Mouse (Mus musculus) heart, adult 8-10 months (tissue): ENCODE results near the gene Pde6c. TPM values are rescaled to one million over a fixed set of nuclear protein-coding genes. Genes with fewer than 3 reads are reported as not detected.

Experiments used
- DNase-seq: peaks from one replicate; pipeline ENCODE4 v3.0.0; 2022; ENCODE audit warnings: low spot score
- total RNA-seq, 4 experiments: library from RNA; stranded (reverse); gene quantifications; 2 replicates each; pipeline ENCODE4 v1.2.4; 2022

Pde6c gene
- not detected for total RNA-seq

GRCm38 (mm10) chr19:38132481-38132880 lies at the start of gene Pde6c:
TSS of gene Pde6c (plus strand) at chr19:38132781.
- no peak for DNase-seq

GRCm38 (mm10) chr19:38082931-38083525 lies 49.6 kb upstream of the Pde6c start:
- no peak for DNase-seq

DNA sequence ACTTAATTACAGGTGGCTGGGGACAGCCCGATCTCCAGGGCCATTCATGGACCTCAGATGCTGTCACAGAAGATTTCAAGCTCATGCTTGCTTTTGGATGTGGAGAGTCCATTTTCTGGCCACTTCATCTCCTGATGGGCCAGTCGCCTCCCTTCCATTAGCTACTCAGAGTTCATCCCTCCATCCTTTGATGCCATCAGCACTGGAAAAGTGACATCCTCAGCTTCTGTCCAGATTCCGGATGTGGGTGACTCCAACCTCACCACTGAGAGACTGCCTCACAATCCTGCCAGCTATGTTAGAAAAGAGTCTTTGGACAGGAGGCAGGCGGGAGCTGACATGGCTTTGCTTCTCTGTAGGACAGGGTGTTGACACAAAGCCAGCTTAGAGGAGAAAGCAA lies 46.7 kb upstream of the Pde6c start:
- DNase-seq = no peak

GRCm38 (mm10) chr19:38086948-38087551 lies 45.5 kb upstream of the Pde6c start:
- peak; percentile 13 for DNase-seq

DNA sequence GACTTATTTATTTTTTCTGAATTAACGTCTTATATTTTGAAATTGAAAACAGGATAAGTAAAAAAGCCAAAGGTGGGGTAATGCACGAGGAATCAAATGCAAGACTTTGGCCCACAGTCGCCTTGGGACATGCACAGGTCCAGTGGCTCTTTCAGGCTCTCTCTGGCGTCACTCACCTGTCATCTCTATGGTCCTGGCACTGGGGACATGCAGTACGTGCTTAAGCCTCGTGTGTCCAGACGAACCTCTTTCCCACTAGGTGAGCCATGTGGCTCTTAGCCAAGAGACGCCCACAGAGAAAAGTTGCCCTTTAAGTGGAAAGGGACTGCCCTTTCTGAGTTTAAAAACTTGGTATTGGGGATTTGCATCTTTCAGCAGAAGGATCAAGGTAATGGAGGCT lies 43.2 kb upstream of the Pde6c start:
- DNase-seq = no peak

DNA sequence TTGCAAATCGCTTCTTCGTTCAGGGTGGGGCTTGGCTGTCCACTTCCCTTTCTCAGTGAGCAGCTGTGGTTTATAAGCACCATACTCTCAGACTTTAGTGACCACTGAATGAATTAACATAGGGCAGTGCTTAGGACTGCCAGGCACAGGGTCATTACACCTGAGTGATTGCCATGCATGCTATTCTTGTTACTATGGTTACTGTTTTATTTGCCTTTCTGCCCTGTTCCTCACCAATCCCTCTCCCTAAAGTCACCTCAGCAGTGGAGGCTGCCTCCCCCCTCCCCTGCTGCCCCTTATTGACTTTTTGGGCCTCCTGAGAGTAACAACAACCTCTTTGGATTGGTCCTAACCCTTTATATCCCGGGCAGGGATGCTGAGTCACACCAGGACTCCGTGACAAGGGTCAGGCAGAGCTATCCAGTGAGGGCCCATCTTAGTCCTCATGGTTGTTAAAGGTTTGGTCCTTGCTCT lies 41.0 kb upstream of the Pde6c start:
- no peak for DNase-seq

DNA sequence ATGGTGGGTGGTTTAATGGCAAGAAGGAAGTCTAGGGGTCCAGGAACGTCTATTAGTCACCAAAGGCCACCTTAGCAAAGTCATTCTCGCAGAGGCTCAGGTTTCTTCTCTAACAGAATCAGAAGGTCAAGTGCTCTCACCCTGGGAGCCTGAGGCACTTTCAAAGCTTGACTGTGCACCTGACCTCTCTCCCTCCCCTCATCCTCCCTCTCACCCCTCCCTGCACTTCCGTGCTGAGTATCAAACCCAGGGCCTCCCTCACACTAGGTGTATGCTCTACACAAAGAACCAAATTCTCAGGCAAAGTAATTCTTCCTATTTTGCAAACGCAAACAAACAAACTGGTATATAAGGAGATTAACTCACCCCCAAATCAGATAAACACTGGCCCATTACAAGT lies 36.4 kb upstream of the Pde6c start:
- DNase-seq = no peak

DNA sequence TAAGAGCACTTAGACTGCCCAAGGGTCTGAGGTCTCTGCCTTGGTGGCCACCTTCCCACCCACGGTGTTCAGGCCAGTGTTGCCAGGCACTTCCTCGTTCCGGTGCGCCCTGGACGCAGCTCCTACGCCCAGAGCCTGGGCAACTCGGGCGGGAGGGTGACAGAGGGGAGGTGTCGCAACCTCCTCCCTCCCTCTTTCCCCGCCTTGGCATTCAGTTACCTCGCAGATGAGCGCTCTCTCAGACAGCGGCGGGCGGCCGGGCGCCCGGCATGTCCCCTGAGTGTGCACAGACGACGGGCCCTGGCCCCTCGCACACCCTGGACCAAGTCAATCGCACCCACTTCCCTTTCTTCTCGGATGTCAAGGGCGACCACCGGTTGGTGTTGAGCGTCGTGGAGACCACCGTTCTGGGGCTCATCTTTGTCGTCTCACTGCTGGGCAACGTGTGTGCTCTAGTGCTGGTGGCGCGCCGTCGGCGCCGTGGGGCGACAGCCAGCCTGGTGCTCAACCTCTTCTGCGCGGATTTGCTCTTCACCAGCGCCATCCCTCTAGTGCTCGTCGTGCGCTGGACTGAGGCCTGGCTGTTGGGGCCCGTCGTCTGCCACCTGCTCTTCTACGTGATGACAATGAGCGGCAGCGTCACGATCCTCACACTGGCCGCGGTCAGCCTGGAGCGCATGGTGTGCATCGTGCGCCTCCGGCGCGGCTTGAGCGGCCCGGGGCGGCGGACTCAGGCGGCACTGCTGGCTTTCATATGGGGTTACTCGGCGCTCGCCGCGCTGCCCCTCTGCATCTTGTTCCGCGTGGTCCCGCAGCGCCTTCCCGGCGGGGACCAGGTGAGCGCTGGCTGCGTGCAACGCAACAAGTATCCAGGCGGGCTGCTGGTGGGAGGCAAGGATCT lies 35.5 kb upstream of the Pde6c start, which contains the start of gene Ffar4:
TSS of gene Ffar4 (plus strand) at position 214 of the 901 bp plus-strand sequence.
- no peak for DNase-seq

GRCm38 (mm10) chr19:38107871-38108270 lies 24.7 kb upstream of the Pde6c start:
- DNase-seq = no peak

DNA sequence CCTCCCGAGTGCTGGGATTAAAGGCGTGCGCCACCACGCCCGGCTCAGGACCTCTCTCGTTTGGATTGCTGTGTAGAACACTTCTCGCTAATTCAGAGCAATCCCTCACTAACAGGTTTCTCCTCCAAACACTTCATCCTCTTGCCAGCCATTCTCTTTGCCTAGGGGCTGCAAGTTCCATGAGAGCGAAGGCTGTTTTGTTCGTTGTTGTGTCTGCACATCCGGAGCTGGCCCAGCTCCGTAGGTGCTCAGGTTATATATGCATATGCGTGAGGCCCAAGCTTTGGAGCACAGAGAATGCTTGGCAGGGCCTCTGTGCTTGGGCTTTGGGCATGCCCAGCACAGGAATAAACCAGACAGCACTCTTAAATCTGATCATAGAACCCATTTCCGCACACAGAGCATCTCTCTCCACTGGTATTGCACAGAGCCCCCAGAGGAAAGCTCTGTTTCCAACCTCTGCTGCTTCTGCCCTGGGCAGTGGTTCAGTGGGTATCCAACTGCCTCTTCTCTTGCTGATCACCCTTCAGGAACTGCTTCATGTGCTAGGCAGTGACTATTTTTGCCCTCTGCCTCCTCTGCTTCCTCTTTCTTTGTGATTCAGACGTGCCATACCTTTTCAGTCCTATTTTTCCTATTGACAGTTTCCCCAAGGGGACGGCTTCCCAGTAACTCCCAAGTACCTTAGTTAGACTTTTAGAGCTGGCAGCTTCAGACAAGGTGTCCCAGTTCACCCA lies 22.9 kb upstream of the Pde6c start:
- no peak for DNase-seq

- DNase-seq = no peak
These were observed 21.5 kb upstream of the Pde6c start for GRCm38 (mm10) chr19:38111056-38111455.

GRCm38 (mm10) chr19:38112575-38112974 lies 20.0 kb upstream of the Pde6c start:
- no peak for DNase-seq

GRCm38 (mm10) chr19:38114834-38115491 lies 17.6 kb upstream of the Pde6c start:
- DNase-seq = no peak

- DNase-seq = no peak
These were observed 12.3 kb upstream of the Pde6c start for GRCm38 (mm10) chr19:38120123-38120760.

- no peak for DNase-seq
These were observed 8.7 kb upstream of the Pde6c start for GRCm38 (mm10) chr19:38123921-38124320.

DNA sequence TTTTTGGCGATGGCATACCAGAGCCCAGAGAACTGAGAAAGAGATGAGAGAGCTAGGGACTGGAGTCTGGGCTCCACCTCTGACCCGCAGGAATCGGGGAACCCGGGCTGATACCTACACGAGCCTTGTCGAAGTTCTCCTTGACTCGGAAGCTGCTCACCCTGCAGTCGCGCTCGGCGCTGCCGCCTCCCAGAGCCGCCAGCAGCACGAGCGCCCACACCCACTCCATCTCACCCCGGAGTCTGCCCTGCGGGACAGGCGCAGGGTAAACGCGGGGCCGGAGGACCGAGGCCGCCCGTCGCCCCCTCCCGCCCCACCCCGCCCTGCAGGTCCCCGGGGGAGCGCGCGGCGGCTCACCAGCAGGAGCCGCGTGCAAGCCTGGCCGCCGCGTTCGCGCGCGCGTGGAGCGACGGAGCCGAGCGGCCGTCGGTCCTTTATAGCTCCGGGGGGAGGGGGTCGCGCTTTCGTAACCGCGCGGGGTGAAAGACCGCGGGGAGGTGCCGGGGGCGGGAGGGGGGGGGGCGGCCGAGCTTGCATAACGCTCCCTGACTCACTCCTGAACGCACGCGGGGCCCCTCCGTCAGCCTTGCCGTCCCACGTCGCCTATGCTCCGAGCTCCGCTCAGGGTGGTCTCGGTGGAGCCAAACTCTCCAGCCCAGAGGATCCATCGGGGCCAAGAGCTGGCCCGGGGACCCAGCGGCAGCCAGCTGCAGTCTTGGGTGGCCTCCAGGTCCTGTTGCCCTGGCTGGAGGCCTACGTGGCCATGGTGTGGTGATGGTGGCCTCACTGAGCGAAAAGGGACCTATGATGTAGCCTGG lies 8.0 kb upstream of the Pde6c start:
- DNase-seq = peak; percentile 5

DNA sequence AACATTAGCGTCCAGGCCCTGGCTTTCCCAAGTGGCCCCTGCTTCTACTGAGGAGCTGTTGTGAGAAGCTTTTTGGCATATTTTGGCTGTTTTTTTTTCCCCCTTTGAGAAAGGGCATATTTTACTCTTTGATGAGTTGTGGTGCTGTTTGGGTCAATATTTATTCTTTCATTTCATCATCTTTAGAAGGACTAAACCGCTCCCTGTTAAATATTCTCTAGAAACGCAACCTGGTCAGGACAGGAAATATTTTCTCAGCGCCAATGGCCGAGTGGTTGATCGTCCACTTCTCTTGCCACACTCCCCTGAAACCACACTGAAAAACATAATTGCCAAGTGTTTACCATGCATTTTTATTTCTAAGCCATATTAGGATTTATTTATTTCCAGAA lies 7.4 kb upstream of the Pde6c start, which contains the start of gene Rbp4:
TSS of gene Rbp4 (minus strand) at position 63 of the 392 bp plus-strand sequence.
- no peak for DNase-seq

DNA sequence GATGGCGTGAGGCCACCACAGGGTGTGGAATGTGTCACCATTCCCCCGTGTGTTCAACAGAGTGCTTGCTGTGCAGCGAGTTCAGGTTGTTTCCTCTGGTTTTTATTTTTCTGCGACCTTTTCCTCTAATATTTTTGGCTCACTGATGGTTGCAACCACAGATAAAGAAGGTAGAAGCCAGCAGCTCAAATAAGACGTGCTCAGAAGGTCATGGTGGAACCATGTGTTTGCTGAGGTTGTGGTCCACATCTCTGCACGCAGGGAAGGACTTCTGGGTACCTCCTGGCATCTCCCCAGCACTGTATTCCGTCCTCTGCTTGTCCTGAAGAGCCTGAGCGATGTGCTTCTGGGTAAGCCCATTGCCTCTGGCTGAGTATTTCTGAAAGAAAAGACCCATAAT lies 5.9 kb upstream of the Pde6c start:
- DNase-seq = no peak

DNA sequence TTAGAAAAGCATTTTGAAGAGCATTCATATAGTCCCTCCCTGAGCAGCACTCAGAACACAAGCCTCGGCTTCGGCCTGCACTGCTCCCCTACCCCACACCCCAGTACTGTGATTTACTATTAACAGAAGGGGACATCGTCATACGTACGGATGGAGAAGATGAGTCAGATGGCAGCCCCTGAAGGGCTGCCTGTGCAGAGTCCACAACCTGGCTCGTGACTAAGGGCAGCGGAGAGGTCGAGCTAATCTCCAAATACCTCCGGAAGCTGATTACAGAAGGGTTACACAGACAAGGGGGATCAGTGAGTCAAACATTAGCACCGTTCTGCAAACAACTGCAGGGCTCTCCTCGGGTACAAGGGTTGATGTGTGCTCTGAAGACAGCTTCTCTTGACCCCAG lies 1.4 kb downstream of the Pde6c start:
- no peak for DNase-seq

DNA sequence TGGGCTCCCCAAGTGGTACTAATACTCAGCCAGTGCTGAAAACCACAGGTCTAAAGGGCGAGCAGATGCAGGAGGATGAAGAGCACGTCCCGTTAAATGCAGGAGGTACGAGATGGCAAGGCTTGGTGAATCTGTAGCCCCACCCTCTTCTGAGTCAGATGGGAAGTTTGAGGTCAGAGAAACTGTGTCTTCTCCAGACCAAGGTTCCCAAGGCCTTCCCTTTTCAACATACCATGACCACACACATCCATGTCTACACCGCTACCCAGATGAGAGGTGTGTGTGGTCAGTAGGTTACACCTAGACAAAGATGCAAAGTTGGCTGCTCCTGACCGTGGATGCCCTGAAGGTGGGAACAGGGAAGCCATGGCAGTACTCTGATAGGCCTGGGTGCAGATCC lies 2.2 kb downstream of the Pde6c start:
- DNase-seq = no peak
